32 mouse cellular contexts compared by ENCODE assay signal in genomic region chr3:104703941-104704340, GRCm38 (mm10).
"Had no signal": no experiment of that assay in that cellular context is flagged by ENCODE, and none has a peak within 500 bp of the region (broad histone marks: within the 10 kb centered on the region; RNA-seq: fewer than 3 reads in every experiment).

No protein-coding gene starts in this region.

- H3K4me3 ChIP-seq: limb, embryonic 10.5 days; limb, embryonic 12.5 days; limb, embryonic 13.5 days; limb, embryonic 15.5 days; liver, embryonic 12.5 days; liver, embryonic 13.5 days; liver, embryonic 15.5 days; lung, embryonic 15.5 days; megakaryocyte, embryonic 14.5 days; midbrain, embryonic 10.5 days; midbrain, embryonic 12.5 days; midbrain, embryonic 13.5 days; midbrain, embryonic 15.5 days; myocyte; neural tube, embryonic 12.5 days; neural tube, embryonic 13.5 days had no signal

- H3K27me3 ChIP-seq: limb, embryonic 12.5 days; limb, embryonic 13.5 days; limb, embryonic 15.5 days; liver, embryonic 12.5 days; liver, embryonic 13.5 days; liver, embryonic 15.5 days; lung, embryonic 15.5 days; neural tube, embryonic 12.5 days; neural tube, embryonic 13.5 days had no signal

- H3K9ac ChIP-seq: limb, embryonic 12.5 days; limb, embryonic 13.5 days; limb, embryonic 15.5 days; liver, embryonic 12.5 days; liver, embryonic 13.5 days; liver, embryonic 14.5 days; liver, embryonic 15.5 days; liver, postnatal 0 days; lung, embryonic 14.5 days; lung, embryonic 15.5 days; midbrain, embryonic 12.5 days; midbrain, embryonic 13.5 days; midbrain, embryonic 15.5 days; neural tube, embryonic 12.5 days; neural tube, embryonic 13.5 days had no signal

- H3K36me3 ChIP-seq: limb, embryonic 10.5 days; limb, embryonic 12.5 days; limb, embryonic 13.5 days; limb, embryonic 15.5 days; liver, embryonic 12.5 days; liver, embryonic 13.5 days; liver, embryonic 15.5 days; lung, embryonic 15.5 days; midbrain, embryonic 10.5 days; midbrain, embryonic 12.5 days; midbrain, embryonic 13.5 days; midbrain, embryonic 15.5 days; neural tube, embryonic 12.5 days; neural tube, embryonic 13.5 days had no signal

- H3K4me1 ChIP-seq: liver, embryonic 12.5 days; lung, embryonic 15.5 days; midbrain, embryonic 12.5 days; midbrain, embryonic 13.5 days; midbrain, embryonic 15.5 days had no signal

- H3K27ac ChIP-seq: limb, embryonic 10.5 days; limb, embryonic 12.5 days; limb, embryonic 13.5 days; limb, embryonic 15.5 days; liver, embryonic 12.5 days; liver, embryonic 13.5 days; liver, embryonic 14.5 days; liver, embryonic 15.5 days; lung, embryonic 15.5 days; macrophage; midbrain, embryonic 10.5 days; midbrain, embryonic 12.5 days; midbrain, embryonic 13.5 days; midbrain, embryonic 15.5 days; neural tube, embryonic 12.5 days; neural tube, embryonic 13.5 days had no signal

- H3K4me2 ChIP-seq: limb, embryonic 12.5 days; limb, embryonic 13.5 days; limb, embryonic 15.5 days; liver, embryonic 11.5 days; liver, embryonic 12.5 days; liver, embryonic 13.5 days; liver, embryonic 15.5 days; lung, embryonic 14.5 days; lung, embryonic 15.5 days; midbrain, embryonic 11.5 days; midbrain, embryonic 12.5 days; midbrain, embryonic 13.5 days; midbrain, embryonic 15.5 days; neural tube, embryonic 12.5 days; neural tube, embryonic 13.5 days had no signal

- DNase-seq: liver; liver, embryonic 13.5 days; liver, postnatal 0 days; lung, adult 18-20 months; lung, adult 2 months; lung, embryonic 14.5 days; lung, postnatal 10 days; lung, postnatal 14 days; lung, postnatal 36 days; lung, postnatal 4 days; midbrain, embryonic 14.5 days had no signal

- H3K9me3 ChIP-seq: limb, embryonic 10.5 days; limb, embryonic 12.5 days; limb, embryonic 13.5 days; limb, embryonic 15.5 days; liver, embryonic 12.5 days; liver, embryonic 13.5 days; liver, embryonic 15.5 days; lung, embryonic 15.5 days; midbrain, embryonic 10.5 days; midbrain, embryonic 12.5 days; midbrain, embryonic 13.5 days; midbrain, embryonic 15.5 days; neural tube, embryonic 12.5 days; neural tube, embryonic 13.5 days had no signal

- ATAC-seq: liver, embryonic 12.5 days; liver, postnatal 0 days; lung, postnatal 0 days; midbrain, embryonic 13.5 days; midbrain, embryonic 15.5 days; midbrain, embryonic 16.5 days had no signal
